Mouse (Mus musculus) embryonic facial prominence, embryonic 10.5 days (tissue): ENCODE results near the gene Cspg4. TPM values are rescaled to one million over a fixed set of nuclear protein-coding genes. Genes with fewer than 3 reads are reported as not detected.
A peak's percentile ranks its signal among the peaks of the same experiment; 100 is the strongest.

Source experiments
- DNase-seq: peaks from one replicate; pipeline ENCODE4 v3.0.0-alpha.2; 2017; ENCODE audit warnings: low spot score
- H3K27ac ChIP-seq: fragments of 300-500 bp; sonication (generic); replicated peaks from 2 replicates; pipeline ENCODE4 v1.5.1; 2016; ENCODE audit warnings: mild to moderate bottlenecking
- H3K27me3 ChIP-seq: fragments of 300-500 bp; sonication (generic); replicated peaks from 2 replicates; pipeline ENCODE4 v1.6.1; 2016; ENCODE audit warnings: low read depth, mild to moderate bottlenecking; ENCODE audit not compliant: poor library complexity, severe bottlenecking
- H3K36me3 ChIP-seq: fragments of 300-500 bp; sonication (generic); replicated peaks from 2 replicates; pipeline ENCODE4 v1.6.1; 2016; ENCODE audit warnings: mild to moderate bottlenecking, moderate library complexity
- H3K4me1 ChIP-seq: fragments of 300-500 bp; sonication (generic); 2 replicates; pipeline ENCODE4 v1.6.1; 2016
- H3K4me3 ChIP-seq: fragments of 300-500 bp; sonication (generic); 2 replicates; pipeline ENCODE4 v1.5.1; 2016; ENCODE audit warnings: mild to moderate bottlenecking, moderate library complexity
- H3K9me3 ChIP-seq: fragments of 300-500 bp; sonication (generic); 2 replicates; pipeline ENCODE4 v1.6.1; 2016; ENCODE audit warnings: mild to moderate bottlenecking
- WGBS: fragments of 180-500 bp; shearing (Covaris S2); methylation state at CpG from one replicate; pipeline ENCODE4 v1.1.7; 2016; 5-methylcytosine and 5-hydroxymethylcytosine counted together
- polyA plus RNA-seq: library from polyadenylated mRNA; unstranded; fragments of >200 nt; fragmentation: Nextera tagmentation; extraction: Ambion mirVana; gene quantifications from 2 replicates; pipeline ENCODE4 v1.2.1, GENCODE M21; 2016

The Cspg4 gene
- 2.2 and 2.5 TPM in 2 replicates for polyA plus RNA-seq

GRCm38 (mm10) chr9:56864832-56865231 lies at the start of gene Cspg4:
TSS of gene Cspg4 (plus strand) at chr9:56865033.
- Histone ChIP-seq H3K36me3 (no peaks in the 10 kb centered on the region), H3K4me3 (peak within 1 kb of the TSS; percentile 57), H3K9me3 (no peaks in the 10 kb centered on the region), H3K27me3 (peaks cover 57% of the 10 kb centered on the region), H3K27ac (peak within 1 kb of the TSS; percentile 75), H3K4me1 (peaks cover 78% of the 10 kb centered on the region)
- 2% methylated on average over 24 of the region's 24 CpGs for WGBS
- peak; percentile 79 for DNase-seq

- Histone ChIP-seq H3K9me3 (no peaks in the 10 kb centered on the region), H3K27ac (no peak overlapping the region), H3K36me3 (no peaks in the 10 kb centered on the region), H3K4me3 (peak overlapping the region; percentile 53), H3K4me1 (peaks cover 14% of the 10 kb centered on the region), H3K27me3 (peaks cover 54% of the 10 kb centered on the region)
- peak; percentile 29 for DNase-seq
- WGBS, result 2% methylated on average over 3 of the region's 3 CpGs
Measured at GRCm38 (mm10) chr9:56824900-56825299, 39.9 kb upstream of the Cspg4 start.

GRCm38 (mm10) chr9:56825476-56826213 lies 39.2 kb upstream of the Cspg4 start:
- 10% methylated on average over 21 of the region's 21 CpGs for WGBS
- Histone ChIP-seq H3K9me3 (no peaks in the 10 kb centered on the region), H3K4me1 (peaks cover 21% of the 10 kb centered on the region), H3K4me3 (peak overlapping the region; percentile 53), H3K27ac (no peak overlapping the region; the same call in 1 of the 2 replicates), H3K36me3 (no peaks in the 10 kb centered on the region), H3K27me3 (peaks cover 60% of the 10 kb centered on the region)
- DNase-seq, result peak; percentile 42

- WGBS, result 42% methylated on average over 9 of the region's 9 CpGs
- H3K4me1 ChIP-seq, result peaks cover 22% of the 10 kb centered on the region
- H3K36me3 ChIP-seq, result no peaks in the 10 kb centered on the region
- no peaks in the 10 kb centered on the region for H3K9me3 ChIP-seq
- no peak overlapping the region for H3K4me3 ChIP-seq
- H3K27me3 ChIP-seq, result peaks cover 71% of the 10 kb centered on the region
- H3K27ac ChIP-seq, result no peak overlapping the region
- no peak for DNase-seq
Measured at GRCm38 (mm10) chr9:56828146-56828545, 36.7 kb upstream of the Cspg4 start.

GRCm38 (mm10) chr9:56828841-56829240 lies 36.0 kb upstream of the Cspg4 start:
- peaks cover 76% of the 10 kb centered on the region for H3K27me3 ChIP-seq
- no peaks in the 10 kb centered on the region for H3K9me3 ChIP-seq
- no peaks in the 10 kb centered on the region for H3K36me3 ChIP-seq
- H3K27ac ChIP-seq, result no peak overlapping the region
- H3K4me3 ChIP-seq, result no peak overlapping the region
- peaks cover 22% of the 10 kb centered on the region for H3K4me1 ChIP-seq
- WGBS, result 86% methylated on average over 6 of the region's 6 CpGs
- DNase-seq, result no peak

- DNase-seq, result no peak
- 23% methylated on average over 4 of the region's 4 CpGs for WGBS
- H3K4me1 ChIP-seq, result peaks cover 18% of the 10 kb centered on the region
- H3K9me3 ChIP-seq, result no peaks in the 10 kb centered on the region
- no peak overlapping the region for H3K27ac ChIP-seq
- no peaks in the 10 kb centered on the region for H3K36me3 ChIP-seq
- no peak overlapping the region for H3K4me3 ChIP-seq
- peaks cover 63% of the 10 kb centered on the region for H3K27me3 ChIP-seq
Measured at GRCm38 (mm10) chr9:56830162-56830561, 34.7 kb upstream of the Cspg4 start.

- H3K27ac ChIP-seq, result no peak overlapping the region
Measured at GRCm38 (mm10) chr9:56831904-56832303, 32.9 kb upstream of the Cspg4 start.

GRCm38 (mm10) chr9:56832900-56833299 lies 31.9 kb upstream of the Cspg4 start:
- Histone ChIP-seq H3K9me3 (no peaks in the 10 kb centered on the region), H3K4me1 (peaks cover 8% of the 10 kb centered on the region), H3K27ac (no peak overlapping the region), H3K4me3 (no peak overlapping the region), H3K36me3 (no peaks in the 10 kb centered on the region), H3K27me3 (peaks cover 39% of the 10 kb centered on the region)
- WGBS, result 31% methylated on average over 6 of the region's 6 CpGs
- no peak for DNase-seq

More at GRCm38 (mm10) chr9:56831904-56832303, 32.9 kb upstream of the Cspg4 start:
- Histone ChIP-seq H3K36me3 (no peaks in the 10 kb centered on the region), H3K4me3 (no peak overlapping the region), H3K4me1 (peaks cover 8% of the 10 kb centered on the region), H3K27me3 (peaks cover 46% of the 10 kb centered on the region), H3K9me3 (no peaks in the 10 kb centered on the region)
- DNase-seq, result no peak
- WGBS, result 79% methylated on average over 3 of the region's 3 CpGs

GRCm38 (mm10) chr9:56835152-56835551 lies 29.7 kb upstream of the Cspg4 start:
- Histone ChIP-seq H3K36me3 (no peaks in the 10 kb centered on the region), H3K27me3 (peaks cover 22% of the 10 kb centered on the region), H3K4me1 (peaks cover 5% of the 10 kb centered on the region; the same call in 1 of the 2 replicates), H3K4me3 (no peak overlapping the region), H3K9me3 (no peaks in the 10 kb centered on the region), H3K27ac (no peak overlapping the region)
- DNase-seq, result no peak
- WGBS, result 78% methylated on average over 5 of the region's 5 CpGs

GRCm38 (mm10) chr9:56840721-56841120 lies 24.1 kb upstream of the Cspg4 start:
- Histone ChIP-seq H3K27me3 (peaks cover 20% of the 10 kb centered on the region), H3K27ac (no peak overlapping the region), H3K4me3 (no peak overlapping the region), H3K4me1 (peaks cover 8% of the 10 kb centered on the region), H3K9me3 (no peaks in the 10 kb centered on the region), H3K36me3 (no peaks in the 10 kb centered on the region)
- DNase-seq, result no peak
- 69% methylated on average over 5 of the region's 5 CpGs for WGBS

- H3K4me1 ChIP-seq, result peaks cover 8% of the 10 kb centered on the region
- no peak overlapping the region for H3K4me3 ChIP-seq
- H3K36me3 ChIP-seq, result no peaks in the 10 kb centered on the region
- no peak overlapping the region for H3K27ac ChIP-seq
- H3K9me3 ChIP-seq, result no peaks in the 10 kb centered on the region
- DNase-seq, result no peak
- H3K27me3 ChIP-seq, result peaks cover 20% of the 10 kb centered on the region
Measured at GRCm38 (mm10) chr9:56841864-56842263, 23.0 kb upstream of the Cspg4 start.

- no peak for DNase-seq
- Histone ChIP-seq H3K4me1 (peaks cover 8% of the 10 kb centered on the region), H3K36me3 (no peaks in the 10 kb centered on the region), H3K4me3 (no peak overlapping the region), H3K9me3 (no peaks in the 10 kb centered on the region), H3K27me3 (peaks cover 20% of the 10 kb centered on the region), H3K27ac (no peak overlapping the region)
- 69% methylated on average over 3 of the region's 3 CpGs for WGBS
Measured at GRCm38 (mm10) chr9:56842303-56842719, 22.5 kb upstream of the Cspg4 start.

GRCm38 (mm10) chr9:56843679-56844188 lies 21.1 kb upstream of the Cspg4 start:
- Histone ChIP-seq H3K9me3 (no peaks in the 10 kb centered on the region), H3K27me3 (peaks cover 20% of the 10 kb centered on the region), H3K4me1 (peaks cover 8% of the 10 kb centered on the region), H3K36me3 (no peaks in the 10 kb centered on the region), H3K27ac (no peak overlapping the region), H3K4me3 (no peak overlapping the region)
- 41% methylated on average over 7 of the region's 7 CpGs for WGBS
- DNase-seq, result peak; percentile 74
